Comparison of ENCODE assay signal across 8 mouse cellular contexts in genomic region chr7:28370977-28371513, GRCm38 (mm10). TPM values are rescaled to one million over a fixed set of nuclear protein-coding genes. Genes with fewer than 3 reads are reported as not detected.
DNase-seq lines count a peak whose midpoint lies in the region; ATAC-seq lines count a peak whose summit lies in the region.

No protein-coding gene starts in this region.

- H3K36me3 ChIP-seq in forebrain, embryonic 15.5 days = peaks cover 30% of the 10 kb centered on the region
- peaks cover 44% of the 10 kb centered on the region for H3K36me3 ChIP-seq in limb, embryonic 12.5 days
- no peaks in the 10 kb centered on the region for H3K36me3 ChIP-seq in midbrain, embryonic 16.5 days (ENCODE audit: control insufficient read depth, insufficient read depth, low read length)

- peak overlapping the region; percentile 90 for H3K27ac ChIP-seq in forebrain, embryonic 15.5 days (replicated peaks)
- peak overlapping the region; percentile 95 for H3K27ac ChIP-seq in limb, embryonic 12.5 days
- peak overlapping the region; percentile 88 for H3K27ac ChIP-seq in midbrain, embryonic 16.5 days (ENCODE audit: low read length)

- DNase-seq in ovary, postnatal 36 days (ENCODE audit: low spot score) = peak; percentile 34
- DNase-seq in ovary, postnatal 14 days (ENCODE audit: low spot score) = no peak
- no peak for DNase-seq in left cerebral cortex, adult 9 months (ENCODE audit: low spot score in 2 of 2)
- DNase-seq in cerebellum, adult 11-12 months = no peak
- no peak for DNase-seq in cerebellum, adult 9-10 months

- no peak for ATAC-seq in forebrain, embryonic 15.5 days (replicated peaks)
- no peak for ATAC-seq in limb, embryonic 12.5 days (ENCODE audit: insufficient number of reproducible peaks, insufficient read depth, low FRiP score, low TSS enrichment, low read depth)
- ATAC-seq in midbrain, embryonic 16.5 days = no peak

- no peaks in the 10 kb centered on the region for H3K27me3 ChIP-seq in forebrain, embryonic 15.5 days
- no peaks in the 10 kb centered on the region for H3K27me3 ChIP-seq in limb, embryonic 12.5 days
- H3K27me3 ChIP-seq in midbrain, embryonic 16.5 days (ENCODE audit: control insufficient read depth, insufficient read depth, low read depth, low read length) = no peaks in the 10 kb centered on the region

- H3K4me2 ChIP-seq in forebrain, embryonic 15.5 days (replicated peaks) = peak overlapping the region; percentile 79
- peak overlapping the region; percentile 98 for H3K4me2 ChIP-seq in limb, embryonic 12.5 days
- H3K4me2 ChIP-seq in midbrain, embryonic 16.5 days (ENCODE audit: low read length) = peak overlapping the region; percentile 96

- peaks cover 43% of the 10 kb centered on the region for H3K4me1 ChIP-seq in forebrain, embryonic 15.5 days
- peaks cover 29% of the 10 kb centered on the region for H3K4me1 ChIP-seq in limb, embryonic 12.5 days (replicated peaks)
- peaks cover 12% of the 10 kb centered on the region for H3K4me1 ChIP-seq in midbrain, embryonic 16.5 days (ENCODE audit: control insufficient read depth, insufficient read depth, low read length)

- H3K4me3 ChIP-seq in forebrain, embryonic 15.5 days = peak overlapping the region; percentile 80
- peak overlapping the region; percentile 84 for H3K4me3 ChIP-seq in limb, embryonic 12.5 days (replicated peaks)
- H3K4me3 ChIP-seq in midbrain, embryonic 16.5 days (ENCODE audit: low read depth, low read length) = peak overlapping the region; percentile 88

- no peaks in the 10 kb centered on the region for H3K9me3 ChIP-seq in forebrain, embryonic 15.5 days
- no peaks in the 10 kb centered on the region for H3K9me3 ChIP-seq in limb, embryonic 12.5 days
- no peaks in the 10 kb centered on the region for H3K9me3 ChIP-seq in midbrain, embryonic 16.5 days (replicated peaks; ENCODE audit: control insufficient read depth, low read length, poor library complexity, severe bottlenecking)

- H3K9ac ChIP-seq in forebrain, embryonic 15.5 days (replicated peaks) = peak overlapping the region; percentile 74
- peak overlapping the region; percentile 91 for H3K9ac ChIP-seq in limb, embryonic 12.5 days (replicated peaks)
- peak overlapping the region; percentile 80 for H3K9ac ChIP-seq in midbrain, embryonic 16.5 days (ENCODE audit: low read depth, low read length)

- WGBS in forebrain, embryonic 15.5 days = 7% methylated on average over 11 of the region's 11 CpGs
- WGBS in limb, embryonic 12.5 days = 8% methylated on average over 11 of the region's 11 CpGs
- WGBS in midbrain, embryonic 16.5 days = 4% methylated on average over 11 of the region's 11 CpGs

RNA-seq across cellular contexts. Expression of gene Plekhg2, which starts 1.4 kb away (rescaled TPM):
- 42.8 and 47.8 TPM in 2 replicates for polyA plus RNA-seq in forebrain, embryonic 15.5 days (2015; fragmentation: Nextera tagmentation; extraction: Ambion mirVana)
- 96.9 and 106 TPM in 2 replicates for polyA plus RNA-seq in limb, embryonic 12.5 days (2016; fragmentation: Nextera tagmentation; extraction: Ambion mirVana)
- polyA plus RNA-seq in midbrain, embryonic 16.5 days (2015; fragmentation: Nextera tagmentation; extraction: Ambion mirVana) = 22.9 and 23.1 TPM in 2 replicates

RNA-seq across cellular contexts. Expression of gene Zfp36, which starts 9.0 kb away (rescaled TPM):
- polyA plus RNA-seq in forebrain, embryonic 15.5 days (2015; fragmentation: Nextera tagmentation; extraction: Ambion mirVana) = 5.6 and 5.7 TPM in 2 replicates
- polyA plus RNA-seq in limb, embryonic 12.5 days (2016; fragmentation: Nextera tagmentation; extraction: Ambion mirVana) = 7.1 and 7.7 TPM in 2 replicates
- polyA plus RNA-seq in midbrain, embryonic 16.5 days (2015; fragmentation: Nextera tagmentation; extraction: Ambion mirVana) = 2.9 and 3.3 TPM in 2 replicates

RNA-seq across cellular contexts. Expression of gene Rps16, which starts 20.6 kb away (rescaled TPM):
- 514 and 544 TPM in 2 replicates for polyA plus RNA-seq in forebrain, embryonic 15.5 days (2015; fragmentation: Nextera tagmentation; extraction: Ambion mirVana)
- 915 and 927 TPM in 2 replicates for polyA plus RNA-seq in limb, embryonic 12.5 days (2016; fragmentation: Nextera tagmentation; extraction: Ambion mirVana)
- 414 and 435 TPM in 2 replicates for polyA plus RNA-seq in midbrain, embryonic 16.5 days (2015; fragmentation: Nextera tagmentation; extraction: Ambion mirVana)

RNA-seq across cellular contexts. Expression of gene Med29, which starts 21.5 kb away (rescaled TPM):
- polyA plus RNA-seq in forebrain, embryonic 15.5 days (2015; fragmentation: Nextera tagmentation; extraction: Ambion mirVana) = 44.6 and 46.9 TPM in 2 replicates
- polyA plus RNA-seq in limb, embryonic 12.5 days (2016; fragmentation: Nextera tagmentation; extraction: Ambion mirVana) = 45.4 and 51.6 TPM in 2 replicates
- 39.6 and 40.3 TPM in 2 replicates for polyA plus RNA-seq in midbrain, embryonic 16.5 days (2015; fragmentation: Nextera tagmentation; extraction: Ambion mirVana)

RNA-seq across cellular contexts. Expression of gene Paf1, which starts 21.7 kb away (rescaled TPM):
- polyA plus RNA-seq in forebrain, embryonic 15.5 days (2015; fragmentation: Nextera tagmentation; extraction: Ambion mirVana) = 98.0 and 106 TPM in 2 replicates
- 83.0 and 86.8 TPM in 2 replicates for polyA plus RNA-seq in limb, embryonic 12.5 days (2016; fragmentation: Nextera tagmentation; extraction: Ambion mirVana)
- polyA plus RNA-seq in midbrain, embryonic 16.5 days (2015; fragmentation: Nextera tagmentation; extraction: Ambion mirVana) = 96.1 and 109 TPM in 2 replicates
